Mouse (Mus musculus) kidney, postnatal 36 days (tissue): Measurements from ENCODE around the gene Acpp.

Experiments used
- DNase-seq, 2 experiments: peaks; one replicate each; pipeline ENCODE4 v3.0.0; 2021 to 2022; ENCODE audit warnings: mixed read lengths in 2 of 2

Gene Acpp

DNA sequence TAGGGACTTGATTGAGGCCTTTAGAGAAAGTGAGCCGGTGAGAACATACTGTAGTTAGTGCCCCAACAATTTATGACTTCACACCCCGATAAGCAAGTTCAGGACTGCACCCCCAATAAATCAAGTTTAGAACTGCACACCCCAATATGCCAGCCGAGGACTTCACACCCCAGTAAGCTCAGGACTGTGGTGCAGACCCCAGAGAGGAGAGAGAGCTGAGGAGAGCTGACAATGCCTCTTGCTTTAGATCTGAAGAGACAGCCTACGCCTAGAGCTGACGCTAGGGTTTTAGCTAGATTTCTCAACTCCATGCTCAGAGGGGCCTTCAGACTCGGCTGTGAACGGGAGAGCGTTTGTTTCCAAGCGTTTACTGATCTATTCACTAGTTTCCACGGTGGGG is 32.7 kb downstream of the Acpp start:
- DNase-seq = no peak

DNA sequence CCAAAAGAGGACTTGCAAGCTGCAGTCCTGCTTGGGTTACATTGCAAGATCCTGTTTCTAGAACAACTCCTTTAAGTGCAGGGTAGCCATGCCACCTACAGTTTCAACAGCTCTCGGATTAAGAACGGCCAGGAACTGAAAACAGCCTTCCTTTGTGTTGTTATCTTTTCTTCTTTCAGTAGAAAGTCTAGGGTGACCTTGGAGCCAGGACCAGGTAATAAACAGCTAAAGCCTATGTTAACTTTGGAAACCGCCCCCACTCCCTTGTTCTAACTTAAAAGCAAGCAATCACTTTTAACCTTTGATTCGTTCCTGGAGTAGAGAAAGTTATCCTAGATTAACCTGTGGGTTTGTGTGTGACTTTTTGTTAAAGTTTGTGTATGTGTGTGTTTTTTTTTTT is 33.2 kb downstream of the Acpp start:
- DNase-seq = peak; percentile 38 to 74

DNA sequence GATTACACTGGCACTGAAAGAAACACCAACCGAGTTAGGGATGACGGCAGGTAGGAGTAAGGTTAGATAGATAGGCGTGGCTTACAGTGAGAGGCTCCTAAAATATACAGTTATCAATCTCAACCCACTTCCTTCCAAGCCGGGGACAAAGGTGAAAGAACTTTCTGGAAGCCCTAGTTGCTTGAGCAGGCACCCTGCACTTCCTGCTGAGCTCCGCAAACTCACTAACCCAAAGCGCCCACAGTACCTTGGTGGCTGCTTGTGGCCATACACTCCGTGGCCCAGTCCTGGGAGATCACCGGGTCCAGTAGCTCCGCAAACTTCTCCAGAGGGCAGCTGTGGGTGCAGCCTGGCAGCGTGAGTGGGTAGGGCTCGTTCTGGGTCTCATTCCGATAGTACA is 37.0 kb downstream of the Acpp start:
- peak; percentile 49 to 65 for DNase-seq

DNA sequence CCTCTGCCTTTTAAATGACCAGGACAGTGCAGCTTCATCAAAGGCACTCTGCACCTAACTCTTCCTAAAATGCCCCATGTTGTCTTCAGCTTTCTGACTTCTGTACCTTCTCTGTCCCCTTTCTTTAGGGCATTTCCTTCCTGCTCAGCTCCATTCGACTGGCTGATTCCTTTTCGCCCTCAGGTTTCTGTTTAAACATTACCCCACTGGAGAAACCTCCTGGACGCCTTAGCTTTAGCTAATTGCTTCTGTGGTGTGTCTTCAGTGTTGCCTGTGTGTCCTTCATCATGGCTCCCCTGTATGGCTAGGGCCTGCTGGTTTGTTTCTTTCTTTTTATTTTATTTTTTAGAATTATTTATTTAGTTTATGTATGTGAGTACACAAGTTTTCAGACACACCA is 40.5 kb downstream of the Acpp start:
- peak; percentile 41 to 58 for DNase-seq

DNA sequence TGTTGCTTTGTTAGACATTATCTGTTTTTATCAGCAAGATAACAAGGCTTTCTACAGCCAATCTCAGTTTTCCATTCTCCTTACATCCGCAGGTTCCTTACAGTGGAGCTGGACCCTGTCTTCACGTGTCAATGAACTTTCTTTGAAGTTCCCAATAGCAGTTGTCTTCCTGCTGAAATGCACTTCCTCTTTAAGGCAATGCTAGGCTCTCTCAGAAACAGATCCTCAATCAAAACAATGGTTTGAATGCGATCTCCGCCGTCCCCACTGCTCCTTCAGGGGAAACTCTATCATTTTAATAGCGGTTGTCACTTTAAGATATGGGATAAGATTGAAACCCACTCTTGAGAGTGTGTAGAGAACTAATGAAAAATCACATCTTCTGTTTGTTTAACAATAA is 52.6 kb downstream of the Acpp start:
- no peak for DNase-seq

DNA sequence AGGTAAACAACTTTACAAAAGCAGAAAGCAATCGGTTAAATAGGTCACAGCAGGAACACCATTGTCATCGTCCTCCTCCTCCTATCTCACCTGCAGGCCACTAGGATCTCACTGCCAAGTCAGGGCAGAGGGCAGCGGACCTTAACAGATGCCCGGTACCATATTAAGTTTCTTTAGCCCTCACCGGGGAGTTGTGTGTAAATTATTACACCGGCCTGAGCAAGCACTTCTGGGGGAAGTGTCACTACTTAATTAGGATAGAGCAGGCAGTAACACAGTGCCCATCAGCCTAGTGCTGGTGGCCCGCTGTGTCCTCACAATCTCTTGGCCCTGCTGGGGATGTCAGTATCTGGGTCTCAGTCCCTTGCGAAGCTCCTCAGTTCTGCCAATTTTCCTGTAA is 55.0 kb downstream of the Acpp start:
- DNase-seq = peak; percentile 79 to 83

DNA sequence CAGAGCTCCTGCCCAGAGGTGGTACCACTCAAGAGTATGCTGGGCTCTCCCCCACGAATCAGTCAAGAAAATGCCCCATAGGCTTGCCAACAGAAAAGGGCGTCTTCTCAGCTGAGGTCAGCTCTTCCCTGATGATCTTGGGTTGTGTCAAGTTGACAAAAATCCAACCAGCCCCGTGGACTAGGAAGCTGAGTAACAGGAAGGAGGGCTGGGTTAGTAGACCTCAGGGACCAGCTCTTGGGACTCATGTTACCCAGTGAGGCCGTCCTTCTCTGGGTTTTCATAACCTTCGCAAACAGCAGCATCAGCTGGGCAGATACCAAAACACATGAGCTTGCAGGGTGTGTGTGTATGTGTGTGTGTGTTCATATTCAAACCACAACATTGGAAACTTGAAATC is 55.8 kb downstream of the Acpp start:
- no peak for DNase-seq

DNA sequence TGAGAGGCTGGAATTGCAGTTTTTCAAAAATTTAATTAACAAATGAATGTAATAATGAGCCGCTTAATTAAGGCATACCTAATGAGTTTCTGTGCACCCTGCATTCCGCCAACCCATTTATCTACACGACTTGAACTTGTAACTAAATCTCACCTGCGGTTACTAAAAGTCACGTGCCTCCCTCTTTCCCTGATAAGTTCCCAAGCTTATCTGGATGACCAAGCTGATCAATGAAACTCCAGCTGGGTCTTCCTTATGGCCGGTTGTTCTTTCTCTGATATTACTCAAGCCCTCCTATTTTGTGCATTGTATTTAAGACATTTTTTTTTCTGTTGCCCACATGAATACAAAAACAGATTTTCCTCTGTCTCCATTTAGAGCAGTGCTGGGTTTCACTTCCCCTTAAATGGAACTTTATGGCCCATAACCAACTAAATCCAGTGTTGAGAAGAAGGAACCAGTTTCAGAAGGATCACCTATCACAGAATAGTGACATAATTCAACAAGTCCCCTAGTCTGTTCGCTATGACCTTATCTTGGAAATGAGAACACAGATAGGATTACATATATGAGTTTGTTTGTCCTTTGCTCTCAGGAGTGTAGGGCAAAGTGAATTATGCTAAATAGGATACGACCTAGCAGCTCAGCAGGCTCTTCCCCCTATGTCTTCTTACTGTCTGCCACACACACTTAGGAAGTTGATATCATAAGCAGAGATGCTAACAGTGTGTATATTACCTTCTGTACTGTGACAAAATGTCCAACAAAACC is 56.6 kb downstream of the Acpp start:
- no peak for DNase-seq

DNA sequence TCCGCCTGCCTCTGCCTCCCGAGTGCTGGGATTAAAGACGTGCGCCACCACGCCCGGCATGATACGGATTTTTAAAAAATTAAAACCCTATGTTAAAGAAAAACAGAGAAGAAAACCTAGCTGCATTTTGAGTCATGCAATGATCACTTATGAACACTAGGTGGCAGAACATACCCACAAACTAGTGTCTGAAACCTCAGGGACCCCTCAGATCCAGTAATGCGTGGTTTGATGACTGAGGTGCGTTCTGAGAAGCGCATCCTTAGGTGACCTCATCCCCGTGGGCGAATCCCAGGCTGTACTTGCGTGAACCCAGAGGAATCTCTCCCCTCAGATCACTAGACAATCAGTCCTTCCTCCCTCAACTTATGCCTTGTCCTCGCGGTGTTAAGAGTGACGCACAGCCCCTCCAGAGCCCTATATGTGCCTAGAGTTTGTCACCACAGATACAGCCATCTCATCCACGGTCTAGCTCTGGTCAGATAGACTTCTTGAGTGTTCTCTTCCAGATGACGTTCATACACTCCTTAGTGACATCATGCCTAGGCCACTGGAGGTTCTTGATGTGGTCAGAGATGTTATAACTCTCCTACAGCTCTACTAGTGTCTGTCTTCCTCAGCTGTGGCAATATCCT is 59.9 kb downstream of the Acpp start:
- DNase-seq = peak in 1 of 2 experiments; percentile 18

DNA sequence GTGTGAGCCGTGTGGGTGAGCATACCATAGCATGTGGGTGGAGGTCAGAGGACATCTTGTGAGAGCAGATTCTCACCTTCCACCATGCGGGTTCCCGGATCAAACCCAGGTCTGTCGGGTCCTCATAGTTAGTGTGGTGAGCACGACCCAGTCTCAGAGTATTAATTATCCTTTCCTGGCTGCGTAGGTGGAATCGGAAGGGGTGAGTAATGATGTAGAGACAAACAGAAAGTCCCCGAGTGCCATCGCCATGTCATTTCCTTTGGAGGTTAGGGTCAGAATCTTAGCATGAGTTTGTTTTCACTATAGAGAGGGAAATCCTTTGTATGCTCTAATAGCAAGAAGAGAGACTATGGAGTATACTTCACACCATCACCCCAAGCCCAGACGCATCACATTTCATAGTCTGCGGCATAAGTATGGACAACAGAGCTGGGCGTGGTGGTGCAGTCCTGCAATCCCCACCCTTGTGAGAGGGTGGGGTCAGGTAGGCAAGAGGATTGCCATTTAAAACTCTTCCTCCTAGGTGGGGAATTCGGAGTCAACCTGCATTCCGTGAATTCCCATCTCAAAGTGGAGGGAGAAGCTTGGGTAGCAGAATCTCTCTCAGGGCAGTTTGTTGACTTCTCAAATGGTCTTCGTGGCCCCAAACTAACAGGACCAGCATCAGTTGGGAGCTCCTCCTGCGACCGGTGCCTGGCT is 62.3 kb downstream of the Acpp start:
- DNase-seq = no peak

DNA sequence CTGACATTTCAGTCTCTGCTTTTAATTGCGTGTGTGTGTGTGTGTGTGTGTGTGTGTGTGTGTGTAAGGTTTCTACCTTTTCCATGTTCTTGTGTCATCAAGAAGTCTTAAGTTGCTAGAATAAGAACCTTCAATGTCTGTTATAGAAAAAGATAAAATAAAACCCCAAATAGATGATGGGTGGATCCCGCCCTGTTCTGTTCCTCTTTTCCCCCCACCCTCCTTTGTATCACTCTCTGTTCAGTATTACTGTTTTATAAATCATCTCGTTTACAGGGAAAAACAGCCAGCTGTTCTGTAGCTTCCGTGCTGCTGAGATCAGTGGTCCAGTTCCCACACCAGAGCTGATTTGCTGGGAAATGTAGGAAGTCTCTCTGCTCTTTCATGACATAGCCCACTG is 65.5 kb downstream of the Acpp start:
- DNase-seq = no peak

DNA sequence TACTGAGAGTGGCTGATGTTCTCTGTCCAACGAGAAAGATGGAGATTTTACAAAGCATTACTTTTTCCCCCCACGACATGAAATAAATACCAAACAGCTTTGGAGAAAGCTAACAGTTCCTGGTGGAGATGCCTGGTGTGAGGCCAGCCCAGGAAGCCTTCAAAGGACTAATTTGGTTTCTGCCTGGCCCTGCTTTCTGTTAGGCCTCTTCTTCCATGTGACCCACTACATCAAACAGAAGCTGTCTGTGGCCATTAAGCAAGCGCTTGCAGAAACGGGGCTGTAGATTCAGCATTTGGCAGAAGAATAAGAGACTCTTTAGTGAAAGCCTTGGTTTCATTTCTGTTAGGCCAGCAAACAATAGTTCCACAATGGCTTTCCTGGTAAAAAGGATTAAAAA is 65.9 kb downstream of the Acpp start:
- no peak for DNase-seq

DNA sequence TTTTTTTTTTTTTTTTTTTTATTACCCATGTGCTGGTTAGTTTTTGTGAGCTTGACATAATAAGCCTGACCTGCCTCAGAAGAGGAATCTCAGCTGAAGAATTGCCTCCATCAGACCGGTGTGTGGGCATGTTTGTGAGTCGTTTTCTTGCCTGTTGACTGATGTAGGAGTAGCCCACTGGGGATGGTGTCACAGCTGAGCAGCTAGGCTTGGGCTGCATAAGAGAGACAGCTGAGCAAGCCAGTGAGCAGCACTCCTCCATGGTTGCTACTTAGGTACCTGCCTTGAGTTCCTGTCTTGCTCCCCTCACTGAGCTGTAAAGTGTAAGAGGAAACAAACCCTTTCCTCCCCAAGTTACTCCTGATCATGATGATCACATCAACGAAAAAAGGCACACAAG is 67.6 kb downstream of the Acpp start:
- no peak for DNase-seq

DNA sequence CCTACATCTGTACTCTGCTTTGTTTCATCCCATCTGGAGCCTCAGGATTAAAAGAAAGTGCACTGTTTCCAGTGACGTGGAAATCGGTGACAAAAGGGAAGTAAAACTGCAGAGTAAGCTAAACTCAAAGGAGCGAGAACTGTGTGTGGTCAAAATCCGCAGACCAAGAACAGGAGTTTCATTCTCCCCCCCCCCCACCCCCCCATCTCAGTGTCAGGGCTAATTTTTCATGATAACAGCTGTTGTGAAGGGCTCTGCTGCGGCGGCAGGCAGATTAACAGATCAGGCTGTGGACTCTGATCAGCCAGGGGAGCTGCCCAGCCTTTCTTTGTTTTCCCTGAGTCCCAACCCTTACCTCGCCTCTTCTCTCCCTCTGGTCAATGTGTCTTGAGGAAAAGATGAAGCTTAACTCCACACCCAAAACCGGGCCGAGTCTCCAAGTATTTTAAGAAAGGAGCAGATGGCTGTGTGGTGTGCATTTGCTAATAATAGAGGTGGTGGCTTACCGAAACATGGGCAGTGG is 68.1 kb downstream of the Acpp start:
- DNase-seq = peak in 1 of 2 experiments; percentile 29

DNA sequence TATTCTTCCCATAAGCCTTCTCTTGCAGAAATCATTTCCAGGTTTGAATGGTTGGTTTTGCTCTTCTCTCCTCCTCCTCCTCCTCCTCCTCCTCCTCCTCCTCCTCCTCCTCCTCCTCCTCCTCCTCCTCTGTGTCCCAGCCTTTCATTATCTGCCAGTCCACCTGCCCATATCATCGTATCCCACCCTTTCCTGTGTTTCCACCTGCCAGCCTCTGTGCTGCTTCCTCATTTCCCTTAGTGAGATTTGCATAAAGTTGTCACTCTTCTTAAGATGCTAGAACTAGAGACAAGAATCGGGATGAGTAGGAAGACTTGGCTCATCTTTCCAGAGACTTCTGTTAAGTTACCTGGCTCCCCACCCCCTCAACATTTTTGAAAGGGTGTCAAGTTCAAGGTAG is 73.0 kb downstream of the Acpp start:
- DNase-seq = no peak

DNA sequence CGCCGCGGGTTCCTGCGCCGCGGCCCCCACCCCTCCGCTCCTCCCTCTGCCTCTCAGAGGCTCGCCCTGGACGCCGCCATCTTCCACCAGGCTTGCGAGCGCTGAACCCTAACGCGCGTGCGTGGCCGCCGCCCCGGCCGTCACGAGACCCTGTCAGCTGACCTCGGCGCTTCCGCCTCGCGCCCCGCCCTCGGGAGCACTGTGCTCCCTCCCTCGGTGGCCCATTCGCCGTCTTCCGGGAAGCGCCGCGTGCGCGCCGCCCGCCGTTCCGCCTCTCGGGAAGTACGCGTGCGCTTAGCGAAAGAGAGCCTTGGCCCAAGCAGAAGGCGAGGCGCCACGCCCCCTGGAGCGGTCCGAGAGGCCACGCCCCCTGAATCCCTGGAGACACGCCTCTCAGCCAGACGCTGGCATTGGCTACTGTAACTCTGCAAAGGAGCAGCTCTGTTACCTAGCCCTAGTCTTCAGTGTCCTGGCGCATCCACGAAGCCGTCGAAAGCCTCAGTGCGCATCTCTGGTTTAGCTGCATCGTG is 74.7 kb downstream of the Acpp start, which contains the start of gene Dnajc13:
TSS of gene Dnajc13 (minus strand) at position 108 of the 530 bp plus-strand sequence.
- peak; percentile 99 to 100 for DNase-seq

DNA sequence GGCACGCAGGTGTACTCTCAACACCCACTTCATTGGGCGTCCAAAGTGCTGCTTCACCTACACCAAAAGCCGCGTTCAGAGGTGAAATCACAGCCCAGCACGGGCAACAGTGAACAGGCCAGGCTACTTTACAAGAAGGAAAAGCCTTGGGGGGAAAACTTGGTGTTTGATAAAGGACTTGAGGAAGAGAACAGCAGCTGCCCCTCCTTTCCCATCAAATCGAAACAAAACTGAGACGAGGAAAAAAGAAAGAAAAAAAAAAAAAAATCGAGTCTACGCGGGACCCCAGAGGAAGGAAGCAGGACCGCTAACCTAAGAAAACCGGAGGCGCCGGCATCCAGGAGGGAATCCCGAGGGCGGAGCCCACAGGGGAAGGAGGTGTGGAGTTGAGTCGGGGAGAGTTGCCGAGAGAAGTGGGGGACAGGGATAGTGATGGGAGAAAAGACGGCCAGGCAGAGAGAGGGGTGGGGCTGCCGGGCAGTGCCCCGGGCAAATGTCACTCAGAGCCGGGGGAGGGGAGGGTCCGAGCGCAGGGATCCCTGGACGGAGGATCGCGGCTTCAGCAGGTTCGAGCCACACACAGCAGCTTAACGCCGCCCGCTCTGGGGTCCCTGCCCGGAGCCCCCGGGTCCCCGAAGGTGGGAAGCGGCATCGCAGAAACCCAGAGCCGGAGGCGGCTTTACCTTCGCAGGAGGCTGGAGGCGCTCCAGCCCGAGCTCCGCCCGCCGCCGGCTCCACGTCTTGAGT is 75.4 kb downstream of the Acpp start:
- DNase-seq = peak; percentile 83 to 85

DNA sequence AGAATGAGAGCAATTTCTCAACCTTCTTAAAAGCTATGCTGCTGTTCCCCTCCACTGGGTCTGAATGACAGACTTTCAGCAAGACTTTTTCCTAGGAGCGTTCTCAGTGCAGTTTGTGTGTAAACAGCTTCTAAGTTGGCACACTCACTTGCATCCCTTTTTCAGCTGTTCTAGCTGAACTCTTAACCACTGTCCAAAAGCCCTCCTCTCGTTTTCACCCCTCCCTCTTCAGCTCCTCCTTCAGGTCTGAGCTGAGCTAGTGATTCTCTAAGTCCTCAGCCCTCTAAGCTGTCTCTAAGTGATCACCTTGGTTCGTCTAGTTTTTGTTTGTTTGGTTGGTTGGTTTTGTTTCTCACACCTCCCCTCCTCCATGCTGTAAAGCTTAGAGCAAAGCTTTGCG is 77.2 kb downstream of the Acpp start:
- DNase-seq = peak; percentile 46 to 84

DNA sequence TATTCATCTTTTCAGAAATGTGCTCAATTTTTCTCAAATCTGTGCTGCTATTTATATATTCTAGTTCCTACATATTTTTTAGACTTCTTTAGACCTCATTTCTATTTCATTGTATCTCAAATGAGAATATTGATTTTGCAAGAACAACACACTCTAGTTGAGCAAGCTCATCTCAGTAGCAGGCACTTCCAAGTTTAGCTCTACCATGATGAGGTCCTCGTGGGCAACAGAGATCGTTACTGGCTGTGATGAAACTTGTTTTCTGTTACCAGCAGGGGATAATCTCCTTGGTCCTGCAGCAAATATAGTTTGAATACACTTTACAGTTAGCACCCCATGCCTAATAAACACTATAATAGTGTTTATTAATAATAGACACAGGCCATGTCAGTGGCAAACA is 81.5 kb downstream of the Acpp start:
- DNase-seq = no peak

DNA sequence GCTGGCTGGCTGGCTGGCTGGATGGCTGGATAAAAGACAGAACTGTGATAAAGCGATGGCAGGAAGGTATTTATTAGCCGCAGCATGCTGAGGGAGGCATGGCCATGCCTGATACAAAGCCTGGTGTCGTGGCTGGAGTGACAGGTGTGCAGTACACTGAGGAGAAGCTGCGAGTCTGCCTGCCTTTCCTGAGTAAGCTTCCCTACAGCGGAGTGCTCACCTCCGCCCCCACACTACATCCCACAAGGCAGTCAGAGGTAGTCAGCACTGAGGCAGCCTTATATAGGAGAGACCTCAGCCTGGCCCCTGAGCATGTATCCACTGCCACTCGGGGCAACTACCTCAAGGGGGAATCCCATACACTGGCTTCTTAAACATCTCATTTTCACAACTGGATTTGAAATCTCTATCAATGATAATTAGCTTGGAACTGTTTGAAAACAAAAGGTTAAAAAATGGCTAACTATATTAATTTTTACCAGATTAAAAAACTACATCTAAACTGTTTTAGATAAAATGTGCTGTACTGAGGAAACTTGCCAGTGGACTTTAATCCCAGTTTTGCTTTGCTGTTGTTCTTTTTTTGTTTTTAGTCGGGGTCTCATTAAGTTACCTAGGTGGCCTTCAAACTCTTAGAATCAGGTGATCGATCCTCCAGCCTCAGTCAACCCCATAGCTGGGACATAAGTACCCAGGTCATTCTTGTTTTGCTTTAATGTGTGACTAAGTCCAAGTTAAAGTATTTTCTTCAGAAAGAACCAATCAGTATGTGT is 83.0 kb downstream of the Acpp start:
- peak; percentile 38 to 69 for DNase-seq

DNA sequence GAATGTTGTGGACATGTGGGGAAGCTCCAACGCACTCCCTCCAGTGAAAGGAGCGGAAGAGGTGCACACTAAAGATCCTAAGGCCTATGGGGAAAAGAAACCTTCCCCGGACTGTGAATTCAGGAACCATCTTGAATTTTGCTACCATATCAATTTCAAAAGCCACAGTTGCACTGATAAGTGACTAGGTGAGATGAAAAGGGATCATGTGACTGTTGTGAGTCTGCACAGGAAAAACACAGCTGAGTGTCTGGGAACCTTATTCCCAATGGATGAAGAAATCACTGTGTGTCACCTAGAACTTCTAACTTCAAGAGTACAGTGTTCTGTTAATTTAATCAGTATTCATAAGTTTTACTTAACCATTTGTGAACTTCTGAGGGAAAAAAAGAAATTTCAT is 84.9 kb downstream of the Acpp start:
- DNase-seq = no peak

DNA sequence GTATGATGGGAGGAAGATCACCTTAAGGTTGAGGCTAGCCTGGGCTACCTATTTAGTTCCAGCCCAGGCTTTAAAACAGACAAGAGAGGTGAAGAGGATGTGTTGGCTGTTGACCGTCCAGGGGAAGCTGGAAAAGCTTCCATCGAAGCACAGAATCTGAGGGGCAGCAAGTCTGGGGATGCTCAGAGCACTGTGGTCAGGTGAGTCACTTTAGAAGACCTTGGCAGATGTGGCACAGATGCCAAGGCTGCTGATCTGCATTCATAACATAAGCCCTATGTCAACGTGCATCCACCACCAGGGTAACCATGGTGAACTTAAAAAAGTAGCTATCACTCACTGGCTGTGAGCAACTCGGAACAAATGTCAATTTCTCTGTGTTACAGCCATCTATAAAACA is 85.9 kb downstream of the Acpp start:
- DNase-seq = no peak
